Mouse (Mus musculus) stomach, postnatal 0 days (tissue): ENCODE results near the gene Best2. TPM values are rescaled to one million over a fixed set of nuclear protein-coding genes. Genes with fewer than 3 reads are reported as not detected.
A peak's percentile ranks its signal among the peaks of the same experiment; 100 is the strongest.

Experiments used
- ATAC-seq: fragments of 200-750 bp; cut with Nextera tagmentation; 2 replicates; pipeline ENCODE4 v1.8.0; 2017; ENCODE audit not compliant: low FRiP score, low TSS enrichment
- DNase-seq: peaks from one replicate; pipeline ENCODE4 v3.0.0-alpha.2; 2016; ENCODE audit warnings: low spot score
- H3K27ac ChIP-seq: fragments of 300-500 bp; sonication (generic); replicated peaks from 2 replicates; pipeline ENCODE4 v1.5.1; 2014; ENCODE audit warnings: mild to moderate bottlenecking, control low read depth
- H3K27me3 ChIP-seq: fragments of 300-500 bp; sonication (generic); 2 replicates; pipeline ENCODE4 v1.6.1; 2014; ENCODE audit warnings: low read length; ENCODE audit not compliant: control insufficient read depth, insufficient read depth
- H3K36me3 ChIP-seq: fragments of 300-500 bp; sonication (generic); 2 replicates; pipeline ENCODE4 v1.6.1; 2014; ENCODE audit warnings: low read length, mixed read lengths; ENCODE audit not compliant: control insufficient read depth, insufficient read depth
- H3K4me1 ChIP-seq: fragments of 300-500 bp; sonication (generic); replicated peaks from 2 replicates; pipeline ENCODE4 v1.6.1; 2014; ENCODE audit warnings: antibody characterized with exemption; ENCODE audit not compliant: control insufficient read depth, insufficient read depth
- H3K4me2 ChIP-seq: fragments of 300-500 bp; sonication (generic); replicated peaks from 2 replicates; pipeline ENCODE4 v1.6.1; 2014; ENCODE audit warnings: low read depth, mild to moderate bottlenecking, control low read depth, moderate library complexity
- H3K4me3 ChIP-seq: fragments of 300-500 bp; sonication (generic); 2 replicates; pipeline ENCODE4 v1.5.1; 2014; ENCODE audit warnings: low read depth, low read length, control low read depth
- H3K9ac ChIP-seq: fragments of 300-500 bp; sonication (generic); 2 replicates; pipeline ENCODE4 v1.6.1; 2014; ENCODE audit warnings: mild to moderate bottlenecking, low read length, control low read depth, mixed read lengths
- H3K9me3 ChIP-seq: fragments of 300-500 bp; sonication (generic); 2 replicates; pipeline ENCODE4 v1.6.1; 2016; ENCODE audit warnings: low read length; ENCODE audit not compliant: control insufficient read depth
- CTCF ChIP-seq: IDR thresholded peaks from 2 replicates; pipeline ENCODE4 v1.5.1; 2016; ENCODE audit warnings: antibody characterized with exemption, low read depth, mild to moderate bottlenecking, moderate library complexity
- EP300 ChIP-seq: optimal IDR thresholded peaks from 2 replicates; pipeline ENCODE3; 2016; ENCODE audit warnings: antibody characterized with exemption
- WGBS: fragments of 180-500 bp; shearing (Covaris S2); extraction: QIAGEN DNeasy Blood & Tissue Kit; methylation state at CpG from one replicate; pipeline ENCODE4 v1.1.7; 2014; 5-methylcytosine and 5-hydroxymethylcytosine counted together
- polyA plus RNA-seq: library from polyadenylated mRNA; unstranded; fragments of >200 nt; fragmentation: Nextera tagmentation; extraction: Ambion mirVana; gene quantifications from 2 replicates; pipeline ENCODE4 v1.2.1, GENCODE M21; 2015

Gene Best2
- polyA plus RNA-seq, 1 experiment from 2014 or later = 0.16 TPM

DNA sequence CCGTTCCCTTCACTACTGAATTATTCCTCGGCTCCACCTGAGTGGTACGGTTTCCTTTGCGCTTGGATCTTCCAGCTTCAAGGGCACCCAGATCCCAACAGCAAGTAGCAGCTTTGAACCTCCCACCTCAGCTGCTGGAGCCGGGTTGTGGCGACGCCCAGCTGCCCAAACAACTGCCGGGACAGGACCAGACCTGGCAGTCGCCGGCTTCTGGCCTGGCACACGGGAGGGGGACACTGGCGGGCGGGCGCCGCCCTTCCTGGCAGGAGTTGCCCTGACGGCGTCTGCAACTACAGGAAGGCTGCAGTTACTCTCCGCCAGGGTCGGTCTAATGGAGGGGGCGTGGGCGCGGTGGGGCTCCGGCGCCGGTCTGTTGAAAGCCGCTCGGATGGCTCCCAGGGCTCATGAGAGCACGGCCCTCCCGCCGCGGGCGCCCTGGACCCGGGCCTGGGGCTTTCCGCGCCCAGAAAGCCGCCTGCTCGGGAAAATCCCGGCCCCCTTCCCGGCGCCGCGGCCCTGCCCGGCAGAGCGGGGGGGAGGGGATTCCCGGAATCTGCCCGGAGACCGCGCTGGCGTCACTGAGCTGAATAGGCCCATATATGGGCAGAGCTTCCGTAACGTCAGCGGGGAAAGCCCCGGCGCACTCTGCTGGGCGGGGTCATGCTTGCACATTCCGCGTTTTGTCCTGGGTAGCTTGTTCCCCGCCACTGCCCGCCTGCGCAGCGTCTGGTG lies 38.1 kb downstream of the Best2 start:
- Histone ChIP-seq H3K27ac (peak overlapping the region; percentile 98), H3K4me3 (peak overlapping the region; percentile 80), H3K9ac (peak overlapping the region; percentile 94), H3K27me3 (no peaks in the 10 kb centered on the region), H3K4me1 (peaks cover 17% of the 10 kb centered on the region; the same call in 1 of the 2 replicates), H3K36me3 (no peaks in the 10 kb centered on the region; the same call in 1 of the 2 replicates), H3K9me3 (no peaks in the 10 kb centered on the region), H3K4me2 (peak overlapping the region; percentile 96)
- TF ChIP-seq EP300 (peak; percentile 73), CTCF (no peak; the same call in 1 of the 2 replicates)
- DNase-seq = peak; percentile 96
- peak; percentile 72 for ATAC-seq
- under 1% methylated on average over 58 of the region's 61 CpGs for WGBS

DNA sequence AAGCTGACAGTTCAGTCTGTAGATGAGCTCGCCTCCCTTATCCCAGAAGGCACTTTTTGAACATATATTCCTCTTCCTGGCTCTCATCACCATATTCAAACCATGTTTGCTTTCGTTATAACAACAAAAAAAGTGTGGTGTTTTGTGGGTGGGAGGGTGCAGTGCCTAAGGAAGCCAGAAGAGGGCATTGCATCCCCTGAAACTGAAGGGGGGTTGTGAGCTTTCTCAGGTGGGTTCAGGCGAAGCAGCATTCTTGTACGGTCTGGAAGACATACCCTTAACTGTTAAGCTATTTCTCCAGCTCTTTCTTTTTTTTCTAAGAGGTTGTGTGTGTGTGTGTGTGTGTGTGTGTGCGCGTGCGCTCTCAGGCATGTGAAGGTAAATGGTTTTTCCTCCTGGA lies 38.9 kb downstream of the Best2 start:
- no peak overlapping the region; the same call in 1 of the 2 replicates for H3K9ac ChIP-seq

DNA sequence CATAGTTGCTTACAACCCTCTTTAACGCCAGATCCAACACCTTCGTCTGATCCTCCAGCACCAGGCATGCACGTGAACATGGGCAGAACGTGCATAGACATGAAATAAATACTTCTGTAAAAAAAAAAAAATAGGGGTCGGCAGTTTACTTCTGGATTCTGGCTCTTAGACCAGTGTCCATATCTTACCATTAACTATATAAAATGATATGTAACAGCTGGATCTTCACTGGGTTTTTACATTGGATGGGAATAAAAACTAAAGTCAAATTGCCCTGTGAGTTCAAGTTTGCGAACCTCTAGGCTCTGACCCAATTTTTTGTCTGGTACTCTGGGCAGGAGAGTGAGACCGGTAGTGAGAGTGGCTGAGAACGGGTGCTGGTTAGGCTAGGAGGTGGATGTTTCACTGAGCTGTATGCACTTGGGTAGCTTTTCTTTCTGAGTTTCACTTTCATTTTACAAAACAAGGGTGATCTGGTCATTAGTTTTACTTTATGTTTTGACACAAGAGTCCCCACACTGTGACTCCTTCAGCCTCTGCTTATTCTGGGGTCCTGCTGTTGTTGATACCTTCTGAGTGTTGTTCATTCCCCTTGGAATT lies 39.7 kb downstream of the Best2 start:
- WGBS = 63% methylated on average over 8 of the region's 8 CpGs
- H3K9ac ChIP-seq = no peak overlapping the region
- H3K27ac ChIP-seq = no peak overlapping the region; the same call in 1 of the 2 replicates

More for the DNA sequence above, 38.9 kb downstream of the Best2 start:
- H3K4me3 ChIP-seq = 0 out of 2 replicates have a peak overlapping the region, but pooled peaks have one; percentile 80
- DNase-seq = peak; percentile 79
- no peak for TF ChIP-seq EP300
- TF ChIP-seq CTCF = peak; percentile 94
- H3K36me3 ChIP-seq = no peaks in the 10 kb centered on the region; the same call in 1 of the 2 replicates
- no peak for ATAC-seq
- H3K4me2 ChIP-seq = peak overlapping the region; percentile 96
- H3K27ac ChIP-seq = peak overlapping the region; percentile 98
- no peaks in the 10 kb centered on the region for H3K9me3 ChIP-seq
- H3K4me1 ChIP-seq = peaks cover 17% of the 10 kb centered on the region
- H3K27me3 ChIP-seq = no peaks in the 10 kb centered on the region
- WGBS = 19% methylated on average over 7 of the region's 7 CpGs

GRCm38 (mm10) chr8:84973803-84974542 lies 40.4 kb downstream of the Best2 start:
- DNase-seq (peak; percentile 53), ATAC-seq (0 out of 2 replicates have a peak, but pooled peaks have one; percentile 15)
- Histone ChIP-seq H3K27me3 (no peaks in the 10 kb centered on the region), H3K4me3 (no peak overlapping the region), H3K9ac (no peak overlapping the region), H3K4me1 (peaks cover 10% of the 10 kb centered on the region; the same call in 1 of the 2 replicates), H3K36me3 (no peaks in the 10 kb centered on the region; the same call in 1 of the 2 replicates), H3K9me3 (no peaks in the 10 kb centered on the region), H3K27ac (no peak overlapping the region), H3K4me2 (no peak overlapping the region)
- WGBS = 49% methylated on average over 4 of the region's 4 CpGs
- TF ChIP-seq CTCF (peak; percentile 98), EP300 (no peak)

More for the DNA sequence above, 39.7 kb downstream of the Best2 start:
- Histone ChIP-seq H3K27me3 (no peaks in the 10 kb centered on the region), H3K4me2 (no peak overlapping the region), H3K36me3 (no peaks in the 10 kb centered on the region; the same call in 1 of the 2 replicates), H3K4me1 (peaks cover 14% of the 10 kb centered on the region; the same call in 1 of the 2 replicates), H3K4me3 (no peak overlapping the region), H3K9me3 (no peaks in the 10 kb centered on the region)
- no peak for ATAC-seq
- no peak for TF ChIP-seq EP300
- TF ChIP-seq CTCF = no peak
- DNase-seq = no peak

DNA sequence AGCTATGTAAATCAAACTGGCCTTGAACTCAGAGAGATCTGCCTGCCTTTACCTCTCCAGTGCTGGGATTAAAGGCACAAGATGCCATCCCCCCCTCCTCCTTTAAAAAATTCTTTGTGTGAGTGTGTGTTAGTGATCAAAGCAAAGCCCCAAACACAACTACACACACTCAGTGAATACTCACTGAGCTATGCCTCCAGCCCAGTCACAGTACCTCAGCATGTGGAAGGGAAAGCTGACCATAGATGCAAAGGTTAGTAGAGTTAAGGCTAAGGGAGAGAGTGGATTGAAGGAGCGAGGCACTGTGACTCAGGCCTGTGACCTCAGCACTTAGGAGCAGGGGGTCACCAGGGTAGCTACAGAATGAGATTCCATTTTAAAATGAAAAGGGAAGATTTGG lies 41.3 kb downstream of the Best2 start:
- no peaks in the 10 kb centered on the region for H3K27me3 ChIP-seq
- H3K9ac ChIP-seq = no peak overlapping the region
- DNase-seq = no peak
- H3K4me2 ChIP-seq = no peak overlapping the region
- no peak for ATAC-seq
- peaks cover 8% of the 10 kb centered on the region; the same call in 1 of the 2 replicates for H3K4me1 ChIP-seq
- TF ChIP-seq EP300 (no peak), CTCF (no peak)
- no peaks in the 10 kb centered on the region; the same call in 1 of the 2 replicates for H3K36me3 ChIP-seq
- H3K9me3 ChIP-seq = no peaks in the 10 kb centered on the region
- WGBS = 73% methylated on average over 1 of the region's 1 CpGs
- no peak overlapping the region for H3K4me3 ChIP-seq
- H3K27ac ChIP-seq = no peak overlapping the region
